Mouse (Mus musculus) large intestine, adult 2 months (tissue): ENCODE data around the gene Polr1e. TPM values are rescaled to one million over a fixed set of nuclear protein-coding genes. Genes with fewer than 3 reads are reported as not detected.
"Not testable (repeated sequence)": the region's sequence is repeated elsewhere in the genome, so short reads cannot be mapped to it uniquely, and the experiment has no call there.

Experiments
- DNase-seq: peaks from one replicate; pipeline ENCODE4 v3.0.0-alpha.2; 2012; ENCODE audit warnings: low read depth, low spot score
- WGBS: fragments of 180-500 bp; shearing (Covaris S2); methylation state at CpG from one replicate; pipeline ENCODE4 v1.1.7; 2018; 5-methylcytosine and 5-hydroxymethylcytosine counted together
- polyA plus RNA-seq: library from polyadenylated mRNA; depleted of rRNA; stranded (reverse); fragments of >200 nt; gene quantifications from 2 replicates; pipeline ENCODE4 v1.2.3, GENCODE M21; 2012

The Polr1e gene
- polyA plus RNA-seq, 1 experiment: 5.2 TPM

DNA sequence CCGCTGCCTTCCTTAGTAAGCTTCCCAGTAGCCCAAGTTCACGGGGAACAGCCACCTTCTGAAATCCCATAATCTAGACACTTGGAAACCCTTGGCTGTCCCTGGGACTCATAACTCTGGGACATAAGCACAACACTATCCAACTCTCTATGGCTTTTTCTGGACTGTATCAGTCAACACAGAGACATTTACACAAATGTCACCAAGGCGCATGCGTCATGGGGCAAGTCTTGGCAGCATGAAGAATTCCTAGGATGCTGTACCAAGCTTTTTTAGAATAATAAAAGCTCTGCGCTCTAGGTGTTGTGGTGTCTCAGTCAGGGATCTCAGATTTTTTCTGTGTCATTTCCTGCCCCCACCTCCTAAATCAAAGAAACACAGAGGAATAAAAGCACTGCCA, 28.3 kb downstream of the Polr1e start:
- 92% methylated on average over 5 of the region's 5 CpGs for WGBS
- no peak for DNase-seq

DNA sequence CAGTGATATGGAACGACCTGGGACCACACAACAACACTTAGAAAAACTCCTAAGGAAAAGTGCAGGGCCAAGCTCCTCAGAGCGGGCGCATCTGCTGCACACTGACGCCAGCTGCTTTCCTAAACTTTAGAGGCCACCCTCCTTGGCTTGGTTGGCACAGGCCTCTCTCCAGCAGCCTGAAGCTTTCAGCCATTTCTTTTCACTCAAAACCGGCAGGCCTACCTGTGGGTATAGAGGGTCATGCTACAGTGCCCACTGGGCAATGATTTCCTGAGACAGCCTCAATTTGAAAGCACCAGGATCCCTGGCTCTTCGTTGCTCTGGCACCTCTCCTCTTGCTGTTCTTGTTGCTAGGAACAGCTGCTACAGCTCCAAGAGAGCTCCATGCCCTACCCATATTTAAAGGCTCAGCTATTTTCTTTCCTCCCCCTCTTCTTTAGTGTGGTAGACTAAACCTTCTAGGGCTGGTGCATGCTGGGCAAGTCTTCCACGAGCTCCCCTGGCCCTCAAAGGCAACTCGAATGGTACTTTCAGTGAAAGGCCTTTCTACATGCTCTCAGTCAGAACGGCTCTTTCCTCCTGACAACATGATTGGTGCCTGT, 29.0 kb downstream of the Polr1e start:
- WGBS: 84% methylated on average over 9 of the region's 9 CpGs

DNA sequence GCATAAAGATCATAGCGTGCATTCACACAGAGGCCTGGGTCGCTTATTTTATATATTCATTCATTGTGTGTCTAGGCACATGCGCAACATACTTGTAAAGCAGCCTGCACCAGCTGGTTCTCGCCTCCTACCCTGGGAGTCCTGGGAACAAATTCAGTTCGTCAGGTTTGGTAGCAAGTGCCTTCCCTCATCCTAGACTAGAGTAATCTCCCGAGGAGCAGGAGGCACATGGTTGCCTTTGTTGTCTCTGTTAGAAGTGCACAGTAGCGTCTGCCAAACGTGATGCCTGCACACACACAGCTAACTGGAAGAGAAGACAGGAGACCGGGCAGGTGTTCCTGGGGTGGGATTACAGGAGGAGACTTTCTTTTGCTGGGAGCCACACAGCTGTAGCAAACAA, 29.6 kb downstream of the Polr1e start:
- WGBS: 77% methylated on average over 9 of the region's 9 CpGs
- no peak for DNase-seq

More for the DNA sequence above, 29.0 kb downstream of the Polr1e start:
- no peak for DNase-seq

DNA sequence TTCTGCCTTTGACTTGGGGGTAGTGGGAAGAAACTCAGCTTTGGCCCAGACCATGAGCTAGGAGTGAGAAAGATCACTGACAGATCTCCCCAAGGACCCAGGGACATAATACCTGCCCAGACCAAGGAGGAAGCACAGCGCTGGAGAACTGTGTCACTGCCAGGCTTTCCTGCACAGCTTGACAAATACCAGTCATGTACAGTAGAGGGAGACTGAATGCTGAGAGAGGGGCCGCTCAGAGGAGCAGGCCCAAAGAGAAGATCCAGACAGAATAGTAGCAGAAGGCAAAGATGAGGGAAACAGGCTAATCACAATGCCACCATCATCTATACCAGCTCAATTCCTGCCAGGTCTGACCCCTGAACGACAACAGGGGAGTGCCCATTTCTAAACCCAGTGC, 36.5 kb downstream of the Polr1e start:
- WGBS: 50% methylated on average over 3 of the region's 3 CpGs
- no peak for DNase-seq

DNA sequence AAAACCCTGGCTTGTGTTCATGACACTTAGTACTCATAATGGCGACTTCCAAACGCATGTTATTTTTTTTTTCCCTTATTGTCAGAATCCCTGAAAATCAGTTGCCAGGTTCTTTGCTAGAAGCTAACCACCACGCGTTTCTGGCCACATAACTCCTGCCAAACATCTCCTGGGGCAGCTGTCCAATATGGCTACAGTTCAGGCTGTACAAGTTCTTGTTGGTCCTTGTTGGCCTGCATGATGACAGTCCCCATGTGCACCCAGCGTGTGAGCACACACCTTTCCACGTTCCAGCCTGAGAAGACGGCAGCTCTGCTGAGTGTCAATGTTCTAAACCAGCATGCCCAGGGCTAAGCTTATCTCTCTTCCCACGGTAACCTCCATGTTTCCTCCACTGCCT, 37.1 kb downstream of the Polr1e start:
- 84% methylated on average over 8 of the region's 8 CpGs for WGBS
- DNase-seq: no peak

DNA sequence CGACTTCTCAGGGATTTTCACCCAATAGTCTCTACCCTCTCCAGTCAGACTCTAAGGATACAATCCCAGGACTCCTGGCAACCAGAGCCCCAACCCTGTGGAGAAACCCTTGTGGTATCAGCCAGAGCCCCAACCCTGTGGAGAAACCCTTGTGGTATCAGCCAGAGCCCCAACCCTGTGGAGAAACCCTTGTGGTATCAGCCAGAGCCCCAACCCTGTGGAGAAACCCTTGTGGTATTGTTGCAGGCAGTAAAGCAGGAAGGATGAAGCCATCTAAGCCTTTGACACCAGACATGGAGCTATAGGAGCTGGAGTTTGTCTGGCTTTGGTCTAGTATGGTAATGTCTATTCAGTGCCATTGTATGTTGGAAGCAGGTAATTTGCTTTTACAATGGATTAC, 45.5 kb downstream of the Polr1e start:
- WGBS: 86% methylated on average over 1 of the region's 1 CpGs
- DNase-seq: not testable (repeated sequence)

DNA sequence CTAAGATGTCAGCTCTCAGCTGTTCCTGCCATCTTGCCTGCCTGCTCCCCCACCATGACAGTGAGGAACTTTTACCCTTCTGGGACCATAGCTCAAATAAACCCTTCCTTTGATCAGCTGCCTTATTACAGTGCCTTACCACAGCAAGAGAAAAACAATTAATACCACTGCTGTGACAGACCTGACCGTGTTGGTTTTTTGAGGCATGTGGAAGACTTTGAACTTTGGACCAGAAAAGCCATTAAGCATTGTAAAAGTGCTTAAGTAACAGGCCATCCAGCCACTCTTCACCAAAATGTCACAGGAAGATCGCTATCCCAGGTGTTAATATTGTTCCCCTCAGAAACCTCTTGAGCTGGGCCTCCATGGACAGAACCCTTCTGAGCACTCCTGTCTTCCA, 46.2 kb downstream of the Polr1e start:
- peak; percentile 25 for DNase-seq

DNA sequence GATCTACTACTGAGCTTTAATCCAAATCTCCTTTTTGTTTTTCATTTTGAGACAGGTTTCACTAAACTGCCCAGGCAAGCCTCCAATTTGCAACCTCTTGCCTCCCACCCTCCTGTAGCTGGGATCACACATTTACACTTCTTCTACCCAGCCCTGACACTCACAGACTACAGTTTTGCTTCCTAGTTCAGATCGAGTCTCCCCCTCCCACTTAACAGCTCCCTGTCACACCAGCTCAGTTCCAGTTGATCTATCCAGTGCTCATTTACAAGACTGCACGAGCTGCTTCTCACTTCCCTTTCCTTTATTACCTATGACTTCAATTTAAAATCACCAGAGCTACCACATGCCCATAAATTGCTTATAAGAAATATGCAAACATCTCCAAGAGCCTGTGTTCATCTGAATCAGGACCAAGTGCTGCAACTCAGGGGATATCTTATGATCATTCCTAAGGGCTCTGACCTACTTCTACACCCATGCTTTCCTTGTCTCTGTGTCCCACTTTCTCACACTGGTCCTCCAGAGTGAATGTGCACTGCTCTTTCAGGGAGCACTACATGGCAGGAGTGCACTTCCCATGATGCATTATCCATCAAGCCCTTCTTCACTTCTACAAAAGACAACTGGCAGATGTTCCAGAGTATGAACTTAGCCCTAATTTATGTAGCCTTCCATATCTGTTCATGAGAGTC, 47.8 kb downstream of the Polr1e start:
- DNase-seq: no peak
- 16% methylated on average over 2 of the region's 2 CpGs for WGBS

More for the DNA sequence above, 46.2 kb downstream of the Polr1e start:
- 36% methylated on average over 2 of the region's 2 CpGs for WGBS

DNA sequence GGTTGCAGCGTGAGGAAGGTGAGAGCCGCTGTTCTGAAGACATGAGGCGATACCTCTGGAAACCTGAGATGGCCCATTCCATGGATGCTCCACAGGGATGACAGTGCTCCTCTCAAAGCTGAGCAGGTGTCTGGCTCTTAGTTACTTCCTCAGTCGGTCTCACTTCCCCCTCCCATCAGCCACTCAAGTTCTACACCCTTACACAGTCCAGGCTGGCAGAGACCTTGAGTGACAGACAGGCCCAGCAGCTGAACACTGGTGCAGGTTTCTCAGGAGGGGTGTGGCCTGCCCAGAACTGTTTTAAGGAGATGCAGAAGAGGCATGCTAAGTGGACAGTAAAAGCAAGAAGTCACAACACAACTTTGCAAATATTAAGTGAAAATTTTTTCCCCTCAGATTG, 49.4 kb downstream of the Polr1e start:
- no peak for DNase-seq
- WGBS: 77% methylated on average over 4 of the region's 4 CpGs

DNA sequence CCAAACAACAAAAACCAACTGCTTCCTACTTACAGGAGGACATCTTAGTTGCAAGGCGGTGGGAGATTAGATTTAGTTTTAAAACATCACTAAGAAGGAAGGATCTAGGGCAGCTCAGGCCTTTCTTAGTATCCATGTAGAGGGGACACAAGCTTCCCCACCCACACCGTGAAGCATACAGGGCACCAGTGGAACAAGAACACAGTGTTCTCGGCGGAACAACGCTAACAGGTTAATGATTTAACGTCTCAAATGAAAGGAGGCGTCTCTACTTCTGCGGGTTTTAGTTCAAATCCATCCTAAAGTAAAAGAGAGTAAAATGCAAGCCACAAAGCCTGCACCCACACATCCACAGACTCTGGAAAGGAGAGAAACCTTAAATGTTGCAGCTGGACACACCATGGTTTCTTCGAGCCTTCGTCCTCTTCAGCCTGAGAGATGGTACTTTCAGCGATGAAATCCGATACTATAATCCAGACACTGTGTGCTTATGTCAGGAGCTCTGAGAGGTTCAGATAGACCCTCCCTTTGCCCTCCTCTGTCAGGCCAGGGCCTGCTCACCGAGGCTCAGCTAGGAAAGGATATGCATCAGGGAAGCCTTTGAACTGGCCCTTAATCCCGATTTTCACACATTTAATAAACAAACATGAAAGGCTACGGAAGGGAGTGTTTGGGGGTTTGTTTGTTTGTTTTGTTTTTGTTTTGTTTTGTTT, 54.0 kb downstream of the Polr1e start:
- 67% methylated on average over 15 of the region's 15 CpGs for WGBS
- DNase-seq: no peak

DNA sequence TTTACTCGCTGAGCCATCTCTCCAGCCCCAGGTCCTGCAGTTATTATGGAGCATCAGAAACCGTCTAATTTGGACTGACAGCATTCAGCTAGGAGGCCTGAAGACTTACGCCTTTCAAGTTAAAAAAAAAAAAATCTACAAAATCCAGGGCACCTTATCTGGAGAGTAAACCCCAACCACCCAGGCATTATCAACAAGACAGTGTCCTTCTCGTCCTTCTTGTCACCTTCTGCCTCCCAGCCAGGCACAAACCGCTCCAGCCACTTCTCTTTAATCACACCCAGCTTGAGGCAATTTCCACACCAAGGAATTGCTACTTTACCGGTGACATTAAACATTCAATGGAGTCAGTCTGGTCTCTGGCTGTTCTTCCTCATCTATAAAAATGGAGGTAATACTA, 55.2 kb downstream of the Polr1e start:
- 79% methylated on average over 6 of the region's 6 CpGs for WGBS
- no peak for DNase-seq

DNA sequence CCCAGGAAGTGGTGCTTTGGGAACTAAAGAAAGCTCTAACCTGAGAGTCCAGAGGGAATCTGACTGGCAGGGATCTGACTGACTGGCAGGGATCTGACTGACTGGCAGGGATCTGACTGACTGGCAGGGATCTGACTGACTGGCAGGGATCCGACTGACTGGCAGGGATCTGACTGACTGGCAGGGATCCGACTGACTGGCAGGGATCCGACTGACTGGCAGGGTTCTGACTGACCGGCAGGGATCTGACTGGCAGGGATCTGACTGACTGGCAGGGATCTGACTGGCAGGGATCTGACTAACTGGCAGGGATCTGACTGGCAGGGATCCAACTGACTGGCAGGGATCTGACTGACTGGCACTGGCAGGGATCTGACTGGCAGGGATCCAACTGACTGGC, 62.7 kb downstream of the Polr1e start:
- DNase-seq: not testable (repeated sequence)
- WGBS: 94% methylated on average over 4 of the region's 4 CpGs

DNA sequence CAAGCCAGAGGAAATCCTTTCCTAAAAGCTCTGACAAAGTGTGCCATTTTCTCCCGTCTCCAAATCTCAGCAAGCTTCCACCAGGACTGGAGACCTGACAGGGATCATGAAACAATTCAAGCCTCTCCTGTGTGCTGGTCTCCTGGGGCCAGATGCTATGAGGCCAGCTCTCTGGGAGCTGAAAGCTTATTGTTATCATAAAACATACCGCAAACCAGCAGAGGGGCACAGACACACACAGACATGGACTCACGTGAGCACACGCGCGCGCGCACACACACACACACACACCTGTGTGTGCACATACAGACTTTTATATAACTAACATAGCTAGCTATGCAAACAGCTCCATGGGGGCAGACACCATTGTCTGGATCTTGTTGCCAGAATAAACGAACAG, 64.6 kb downstream of the Polr1e start:
- no peak for DNase-seq
- 72% methylated on average over 9 of the region's 9 CpGs for WGBS

DNA sequence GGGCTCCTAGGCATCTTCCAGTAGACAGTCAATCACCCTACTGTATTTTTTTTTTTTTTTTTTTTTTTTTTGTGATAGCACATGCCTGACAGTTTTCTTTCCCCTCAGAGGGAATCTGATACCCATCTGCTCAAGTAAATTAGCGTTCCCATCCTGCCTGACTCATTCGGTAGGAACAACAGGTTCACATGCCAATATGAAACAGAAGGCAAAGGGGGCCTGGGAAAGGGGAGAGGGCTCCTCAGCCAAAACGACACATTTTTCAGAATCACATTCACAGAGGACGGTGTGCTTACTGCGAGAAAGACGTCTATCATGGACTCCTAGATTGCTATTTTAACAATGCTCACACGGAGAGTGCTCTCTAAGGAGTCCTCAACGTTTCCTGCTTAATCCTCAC, 65.1 kb downstream of the Polr1e start:
- 11% methylated on average over 8 of the region's 8 CpGs for WGBS
- DNase-seq: no peak

DNA sequence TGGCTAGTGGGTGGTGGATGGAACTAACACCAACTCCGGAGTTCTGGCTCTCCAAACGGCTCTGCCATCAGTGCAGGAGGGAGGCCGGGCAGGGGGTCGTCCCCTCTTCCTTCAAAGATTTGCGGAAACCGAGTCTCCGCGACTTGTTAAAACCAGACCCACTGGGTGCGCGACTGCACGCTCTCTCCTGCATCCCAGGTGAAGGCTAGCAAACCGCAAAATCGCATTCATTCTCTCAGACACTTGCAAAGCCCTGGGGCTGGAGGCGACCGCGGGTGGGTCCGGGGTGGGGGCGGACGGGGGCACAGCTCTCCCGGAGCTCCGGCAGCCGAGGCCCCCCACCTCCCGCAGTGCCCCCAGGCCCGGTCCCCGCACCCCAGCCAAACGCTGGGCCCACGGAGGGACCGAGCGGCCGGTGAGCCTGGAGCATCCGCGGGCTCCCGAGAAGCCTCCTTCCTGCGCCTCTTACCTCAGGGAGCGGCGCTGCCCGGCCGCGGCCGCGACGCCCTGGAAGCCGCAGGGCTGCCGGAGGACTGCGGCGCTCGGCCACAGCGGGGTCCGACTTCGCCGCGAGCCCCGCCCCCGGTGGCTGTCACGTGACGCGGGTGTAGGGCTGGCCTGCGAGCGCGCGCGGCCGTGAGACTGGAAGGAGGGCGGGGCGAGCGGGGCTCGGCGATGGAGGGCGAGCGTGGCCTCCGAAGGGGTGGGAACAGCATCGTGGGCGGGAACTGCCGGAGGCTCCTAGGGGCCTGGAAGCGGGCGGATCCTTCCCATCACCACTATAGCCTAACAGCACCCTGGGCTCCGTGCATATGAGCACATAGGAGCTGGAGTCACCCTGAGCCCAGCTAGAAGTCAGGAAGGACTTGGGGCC, 65.9 kb downstream of the Polr1e start, which contains the start of gene Fbxo10:
Gene Fbxo10, minus strand, starts transcription at position 584 of the 874 bp plus-strand sequence.
- WGBS: under 1% methylated on average over 77 of the region's 77 CpGs
- peak; percentile 45 for DNase-seq

DNA sequence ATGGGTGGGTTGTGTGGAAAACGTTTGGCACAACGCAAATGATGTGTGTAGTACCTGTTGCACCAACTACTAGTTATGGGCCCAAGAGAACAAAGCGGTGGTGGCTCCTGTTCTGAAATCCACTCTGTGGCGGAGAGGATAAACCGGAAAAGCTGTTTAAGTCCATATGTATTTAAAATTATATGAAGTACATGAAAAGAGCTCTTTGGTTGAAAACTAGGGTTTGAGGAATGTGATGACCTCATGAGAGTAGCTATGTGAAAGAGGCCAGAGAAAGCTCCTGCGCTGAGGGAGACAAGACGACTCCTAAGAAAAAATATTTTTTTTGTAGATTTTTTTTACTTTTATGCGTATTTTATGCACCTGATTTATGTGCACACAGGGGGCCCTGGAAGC, 66.5 kb downstream of the Polr1e start:
- DNase-seq: no peak

More for the DNA sequence above, 66.5 kb downstream of the Polr1e start:
- WGBS: 43% methylated on average over 8 of the region's 8 CpGs
